Mouse (Mus musculus) embryonic fibroblast, embryonic 13.5 days (primary cell): ENCODE measurements around the gene Trim58. TPM values are rescaled to one million over a fixed set of nuclear protein-coding genes. Genes with fewer than 3 reads are reported as not detected.

Experiments
- H3K27ac ChIP-seq: 2 replicates; pipeline ENCODE4 v1.5.1; 2012; ENCODE audit warnings: low read length, control low read depth, inconsistent platforms; ENCODE audit not compliant: insufficient read depth
- H3K4me1 ChIP-seq: 2 replicates; pipeline ENCODE4 v1.6.1; 2011; ENCODE audit warnings: low read length; ENCODE audit not compliant: control insufficient read depth, insufficient read depth
- H3K4me3 ChIP-seq: 2 replicates; pipeline ENCODE4 v1.5.1; 2011; ENCODE audit warnings: mild to moderate bottlenecking, control low read depth, low read length; ENCODE audit not compliant: insufficient read depth
- CTCF ChIP-seq: IDR thresholded peaks from 2 replicates; pipeline ENCODE4 v1.5.1; 2011; ENCODE audit warnings: mild to moderate bottlenecking, control low read depth, low read length, moderate library complexity, borderline replicate concordance; ENCODE audit not compliant: insufficient read depth
- POLR2A ChIP-seq: IDR thresholded peaks from 2 replicates; pipeline ENCODE4 v1.6.1; 2011; ENCODE audit warnings: low read depth, mild to moderate bottlenecking, control low read depth, low read length, moderate library complexity
- polyA plus RNA-seq: library from polyadenylated mRNA; stranded (reverse); fragments of >200 nt; gene quantifications from 2 replicates; pipeline ENCODE4 v1.2.4, GENCODE M21; 2011; ENCODE audit warnings: low read depth; ENCODE audit not compliant: missing spikeins, insufficient read length

Gene Trim58
- polyA plus RNA-seq, 1 experiment: not detected

DNA sequence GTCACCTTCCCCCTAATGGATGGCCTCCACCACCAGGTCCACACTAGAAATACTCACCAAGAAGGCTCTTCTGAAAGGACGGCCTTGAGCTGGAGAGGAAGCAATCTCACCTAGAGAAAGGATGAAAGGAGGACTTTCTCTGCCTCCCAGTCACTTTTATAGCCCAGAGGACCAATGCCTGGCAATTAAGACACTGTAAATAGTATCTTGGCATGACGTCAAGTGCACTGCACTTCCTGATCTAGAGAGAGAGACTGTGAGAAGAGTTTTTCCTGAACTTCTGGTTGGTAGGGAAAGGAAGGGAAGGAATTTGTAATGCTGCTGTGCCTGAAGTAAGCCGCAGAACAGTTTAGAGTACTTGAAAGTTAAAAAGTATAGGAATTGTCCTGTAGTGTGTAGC is 26.9 kb upstream of the Trim58 start:
- H3K27ac ChIP-seq: no peak overlapping the region
- no peak overlapping the region for H3K4me3 ChIP-seq
- TF ChIP-seq POLR2A: no peak
- H3K4me1 ChIP-seq: no peaks in the 10 kb centered on the region

DNA sequence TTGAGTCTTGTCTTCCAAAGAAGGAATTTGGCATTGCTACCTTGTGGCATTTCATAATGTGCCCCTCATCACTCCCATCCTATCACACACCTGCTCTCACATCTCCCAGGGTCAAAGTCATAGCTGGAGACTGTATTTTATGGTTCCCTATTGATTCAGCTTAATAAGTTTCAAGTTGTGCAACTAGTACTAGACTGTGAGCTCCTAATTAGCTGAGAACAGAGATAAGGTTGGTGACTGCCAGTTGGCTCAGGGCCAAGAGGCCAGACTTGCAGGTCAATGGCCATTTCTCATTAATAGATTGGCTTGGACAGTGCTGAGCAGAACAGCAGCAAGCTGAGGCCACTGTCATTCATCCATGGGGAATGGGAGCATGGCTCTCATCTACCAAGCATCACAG is 25.7 kb upstream of the Trim58 start:
- no peak overlapping the region for H3K27ac ChIP-seq
- no peak for TF ChIP-seq POLR2A
- no peak for TF ChIP-seq CTCF
- no peaks in the 10 kb centered on the region for H3K4me1 ChIP-seq
- no peak overlapping the region for H3K4me3 ChIP-seq

DNA sequence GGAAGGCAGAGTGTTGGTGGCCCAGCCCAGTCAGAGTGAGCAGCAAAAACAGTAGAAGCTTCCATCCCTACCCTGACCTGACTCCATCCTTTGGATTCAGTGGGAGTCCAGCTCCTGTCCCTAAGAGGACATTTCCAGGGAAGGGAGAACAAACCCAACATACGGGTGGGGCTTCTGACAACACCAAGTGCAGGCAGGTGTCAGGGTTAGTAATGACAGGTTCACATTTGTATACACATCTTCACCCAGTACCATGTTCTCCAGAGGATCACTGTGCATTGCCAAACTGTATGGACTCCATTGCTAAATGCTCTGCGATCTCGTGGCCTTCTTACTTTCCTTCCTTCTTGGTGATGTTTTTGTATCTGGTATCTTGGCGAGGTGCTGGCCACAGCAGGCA is 24.3 kb upstream of the Trim58 start, which contains the start of gene 2210407C18Rik:
TSS of gene 2210407C18Rik (minus strand) at position 101 of the 400 bp plus-strand sequence.
- no peak within 1 kb of the TSS for H3K27ac ChIP-seq
- TF ChIP-seq CTCF: no peak
- no peak within 1 kb of the TSS for H3K4me3 ChIP-seq
- H3K4me1 ChIP-seq: no peaks in the 10 kb centered on the region

DNA sequence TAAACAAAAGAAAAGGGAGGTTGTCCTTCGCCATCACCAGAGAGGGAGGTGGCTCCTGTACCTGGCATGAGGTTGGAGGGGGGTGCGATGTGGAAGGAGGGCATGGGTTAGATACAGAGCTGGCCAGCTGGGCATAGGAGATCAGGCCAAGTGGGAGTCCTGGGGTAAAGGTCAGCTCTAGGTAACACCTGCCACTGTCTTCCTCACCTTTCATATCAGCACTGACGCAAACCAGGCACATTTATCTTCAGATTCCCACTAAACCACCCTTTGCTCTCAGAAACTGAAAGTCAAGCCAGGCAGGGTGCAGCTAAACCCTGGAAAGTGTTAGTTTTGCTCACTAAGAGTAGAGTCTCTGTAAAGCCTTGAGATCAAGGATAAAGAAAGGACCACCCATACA is 21.9 kb upstream of the Trim58 start:
- Histone ChIP-seq H3K27ac (no peak overlapping the region), H3K4me1 (no peaks in the 10 kb centered on the region)
- TF ChIP-seq POLR2A (no peak), CTCF (no peak)

DNA sequence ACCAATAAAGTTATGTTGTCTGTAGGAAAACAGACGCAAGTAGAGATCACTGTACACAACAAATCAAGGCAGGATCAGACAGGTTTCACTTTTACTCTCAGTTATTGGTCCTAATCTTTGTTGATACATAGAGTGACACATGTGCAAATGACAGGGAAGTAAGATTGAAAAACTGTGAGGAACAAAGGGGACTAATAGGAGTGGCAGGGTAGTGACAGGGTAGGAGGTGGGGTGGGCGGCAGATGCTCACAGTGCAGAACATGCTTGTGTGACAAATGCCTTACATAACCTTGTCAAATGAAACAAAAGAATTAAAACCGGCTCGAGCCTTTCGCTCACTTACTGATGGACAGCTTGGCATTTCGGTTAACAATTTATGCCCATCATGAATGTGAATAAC is 21.5 kb upstream of the Trim58 start:
- Histone ChIP-seq H3K27ac (no peak overlapping the region), H3K4me3 (no peak overlapping the region), H3K4me1 (no peaks in the 10 kb centered on the region)
- no peak for TF ChIP-seq CTCF
- no peak for TF ChIP-seq POLR2A

More for the DNA sequence above, 21.9 kb upstream of the Trim58 start:
- H3K4me3 ChIP-seq: no peak overlapping the region

DNA sequence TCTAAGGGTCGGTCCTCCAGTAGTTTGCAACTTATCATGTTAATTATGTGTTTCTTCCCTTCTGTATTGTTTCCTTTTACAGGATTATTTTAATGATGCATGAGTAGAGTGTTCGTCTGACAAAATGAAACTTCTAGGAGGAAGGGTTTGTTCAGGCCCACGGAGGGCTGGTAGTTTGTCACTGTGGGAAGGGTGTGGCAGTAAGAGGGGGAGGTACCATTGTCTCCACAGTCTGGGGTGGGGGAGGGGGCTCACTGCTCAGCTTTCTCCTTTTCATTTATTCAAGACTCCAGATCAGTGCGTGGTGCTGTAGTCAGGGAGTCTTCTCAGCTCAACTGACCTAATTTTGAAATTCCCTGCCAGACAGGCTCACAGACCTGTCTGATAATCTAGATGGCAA is 14.1 kb upstream of the Trim58 start:
- TF ChIP-seq POLR2A: no peak
- TF ChIP-seq CTCF: no peak
- H3K4me3 ChIP-seq: no peak overlapping the region

DNA sequence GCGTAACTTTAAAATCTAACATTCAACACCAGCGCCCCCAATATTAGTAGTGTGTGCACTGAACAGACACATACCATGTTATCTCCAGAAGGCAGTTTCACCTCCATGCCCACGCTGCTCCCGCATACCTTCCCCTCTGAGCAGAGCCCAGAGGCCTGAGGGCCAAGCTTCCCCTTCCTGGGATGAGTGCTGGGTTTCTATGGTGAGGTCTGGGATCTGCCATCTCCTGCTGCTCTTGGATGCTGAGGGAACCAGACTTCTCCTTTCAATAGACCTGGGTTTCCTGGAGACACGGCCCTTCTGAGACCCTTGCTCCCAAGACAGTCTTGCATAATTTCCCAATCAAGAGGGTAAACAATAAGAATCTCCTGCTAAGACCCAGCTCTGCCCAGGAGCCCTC is 9.9 kb upstream of the Trim58 start, which contains the start of gene Olfr323:
TSS of gene Olfr323 (minus strand) at position 101 of the 400 bp plus-strand sequence.
- TF ChIP-seq CTCF (no peak), POLR2A (no peak)
- Histone ChIP-seq H3K4me1 (no peaks in the 10 kb centered on the region), H3K27ac (no peak within 1 kb of the TSS), H3K4me3 (no peak within 1 kb of the TSS)

More for the DNA sequence above, 14.1 kb upstream of the Trim58 start:
- no peaks in the 10 kb centered on the region for H3K4me1 ChIP-seq
- no peak overlapping the region for H3K27ac ChIP-seq

DNA sequence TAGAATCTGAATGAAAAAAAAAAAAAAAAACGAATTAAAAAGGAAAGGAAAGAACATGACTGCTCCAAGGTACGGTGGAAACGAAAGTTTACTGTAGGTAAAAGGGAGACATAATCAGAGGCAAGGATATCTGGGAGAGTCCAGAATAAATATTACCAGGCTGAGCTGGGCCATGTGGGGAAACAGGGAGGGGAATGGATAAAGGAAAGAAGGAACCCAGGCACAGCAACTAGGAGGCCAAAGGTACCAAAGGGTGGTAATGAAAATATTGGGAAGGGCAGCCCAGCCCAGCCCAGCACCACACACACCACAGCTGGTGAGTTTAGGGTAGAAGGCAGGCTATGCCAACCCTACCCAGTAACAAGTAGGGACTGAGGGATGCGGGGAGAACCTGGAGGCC is 5.4 kb upstream of the Trim58 start:
- no peak overlapping the region for H3K27ac ChIP-seq
- TF ChIP-seq POLR2A (no peak), CTCF (no peak)
- no peak overlapping the region for H3K4me3 ChIP-seq
- H3K4me1 ChIP-seq: no peaks in the 10 kb centered on the region

DNA sequence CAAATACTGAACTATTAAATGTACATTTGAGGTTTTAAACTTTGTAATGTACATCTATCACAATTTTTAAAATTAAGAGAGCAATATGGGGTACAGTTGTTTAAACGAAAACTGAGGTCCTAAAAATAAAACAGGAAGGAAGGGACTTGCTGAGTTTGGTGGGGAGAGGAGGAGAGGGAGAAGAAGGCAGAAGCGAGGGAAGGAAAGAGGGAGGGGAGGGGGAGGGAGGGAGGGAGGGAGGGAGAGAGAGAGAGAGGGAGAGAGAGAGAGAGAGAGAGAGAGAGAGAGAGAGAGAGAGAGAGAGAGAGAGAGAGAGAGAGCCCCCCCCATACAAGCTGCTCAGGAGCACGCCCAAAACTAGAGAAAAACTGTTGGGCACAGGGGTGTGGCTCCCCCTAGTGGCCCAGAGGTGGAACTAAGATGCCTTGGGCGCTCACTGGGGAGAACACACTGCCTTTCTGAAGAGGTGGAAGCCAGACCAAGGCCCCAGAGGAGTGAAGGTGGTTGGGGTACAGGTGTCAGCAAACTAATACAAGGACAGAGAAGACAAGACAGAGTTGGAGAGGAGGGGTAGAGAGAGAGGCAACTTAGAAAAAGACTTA is 3.8 kb upstream of the Trim58 start:
- Histone ChIP-seq H3K4me3 (no peak overlapping the region), H3K27ac (no peak overlapping the region), H3K4me1 (no peaks in the 10 kb centered on the region)
- TF ChIP-seq CTCF (peak; percentile 47), POLR2A (no peak)

DNA sequence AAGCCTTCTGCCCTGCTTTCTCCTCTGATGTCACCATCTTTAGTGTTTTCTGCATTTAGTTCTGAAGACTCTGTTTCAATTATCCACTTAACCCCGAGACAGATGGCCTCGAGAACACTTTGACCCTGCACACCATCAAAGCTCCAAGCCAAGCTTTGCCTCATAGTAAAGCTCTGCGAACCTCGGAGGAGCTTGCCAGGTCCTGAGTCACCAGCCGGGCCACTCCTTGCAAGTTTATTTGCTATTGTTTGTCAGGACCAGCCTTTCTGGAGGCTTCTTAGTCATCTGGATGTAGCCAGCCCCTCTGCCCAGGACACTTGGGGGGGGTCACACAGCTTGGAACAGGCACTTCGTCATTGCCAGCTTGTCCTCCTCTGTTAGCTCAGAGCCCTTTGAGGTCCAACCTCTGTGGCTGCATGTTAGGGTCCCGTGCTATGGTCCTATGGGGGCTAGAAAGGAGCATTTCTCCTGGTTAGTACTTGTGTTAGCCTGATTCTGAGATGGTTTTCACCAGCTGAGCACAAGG is 2.0 kb upstream of the Trim58 start:
- Histone ChIP-seq H3K4me1 (no peaks in the 10 kb centered on the region), H3K27ac (no peak overlapping the region), H3K4me3 (no peak overlapping the region)
- TF ChIP-seq CTCF: no peak
- no peak for TF ChIP-seq POLR2A

DNA sequence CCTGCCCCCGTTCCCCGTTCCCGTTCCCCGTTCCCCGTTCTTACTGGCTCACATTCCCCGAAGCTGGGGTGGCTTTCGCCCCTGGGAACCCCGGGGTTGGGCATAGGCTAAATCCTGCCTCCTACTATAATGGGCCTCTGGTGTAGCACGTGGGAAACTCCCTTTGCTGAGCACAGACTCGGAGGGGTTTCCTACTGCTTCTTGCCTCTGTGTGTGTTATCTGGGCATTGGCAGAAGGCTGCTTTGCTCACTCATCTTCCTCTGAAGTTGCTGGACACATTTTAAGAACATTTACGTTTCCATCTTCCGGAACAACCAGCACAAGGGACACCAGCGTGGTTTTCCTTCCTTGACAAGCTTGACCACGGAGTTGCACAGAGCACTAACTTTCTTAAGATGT is 792 bp downstream of the Trim58 start:
- TF ChIP-seq CTCF (no peak), POLR2A (no peak)
- Histone ChIP-seq H3K27ac (no peak overlapping the region), H3K4me3 (no peak overlapping the region), H3K4me1 (no peaks in the 10 kb centered on the region)
